Mouse (Mus musculus): ENCODE results near the gene Sult2a3.
"Not testable (repeated sequence)": the region's sequence is repeated elsewhere in the genome, so short reads cannot be mapped to it uniquely, and the experiment has no call there.

Sult2a3 gene

DNA sequence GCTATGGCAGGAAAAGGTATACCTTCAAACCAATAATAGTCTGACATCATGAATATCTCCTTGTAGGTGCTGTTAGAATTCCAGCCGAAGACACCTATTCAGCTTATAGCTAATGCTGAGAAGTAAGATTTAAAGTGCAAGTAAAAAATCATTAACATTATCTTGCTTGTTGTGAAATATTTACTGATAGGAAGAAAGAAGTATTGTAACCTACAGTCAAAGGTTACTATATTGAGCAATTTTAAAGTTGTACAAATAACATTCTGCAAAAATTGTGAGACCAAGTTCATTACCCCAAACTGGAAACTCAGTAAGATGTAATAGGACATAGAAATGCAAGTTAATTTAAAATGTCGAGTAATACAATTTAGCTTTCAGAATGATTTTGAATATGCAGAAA, at the start of gene Sult2a3:
Gene Sult2a3, minus strand, starts transcription at position 101 of the 400 bp plus-strand sequence.
- no peak for DNase-seq (ENCODE audit: low spot score)

DNA sequence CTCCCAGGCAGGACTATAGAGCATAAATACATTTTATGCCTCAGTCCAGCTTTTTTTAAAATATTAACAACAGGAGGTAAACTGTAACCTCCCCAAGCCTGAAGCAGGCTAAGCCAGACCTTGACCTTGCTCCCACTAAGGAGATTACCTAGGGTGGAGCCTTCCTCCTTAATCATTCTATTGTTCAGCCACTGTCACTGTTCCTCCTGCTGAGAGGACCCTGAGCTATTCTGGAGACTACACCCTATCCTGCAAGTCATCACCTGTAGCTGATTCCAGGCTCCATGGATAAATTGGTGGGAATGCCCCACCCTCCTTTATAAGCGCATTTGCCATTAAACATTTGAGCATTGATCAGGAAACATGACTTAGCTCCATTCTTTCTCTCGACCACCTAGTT, 2.4 kb downstream of the Sult2a3 start:
- no peak for DNase-seq (ENCODE audit: low spot score)

DNA sequence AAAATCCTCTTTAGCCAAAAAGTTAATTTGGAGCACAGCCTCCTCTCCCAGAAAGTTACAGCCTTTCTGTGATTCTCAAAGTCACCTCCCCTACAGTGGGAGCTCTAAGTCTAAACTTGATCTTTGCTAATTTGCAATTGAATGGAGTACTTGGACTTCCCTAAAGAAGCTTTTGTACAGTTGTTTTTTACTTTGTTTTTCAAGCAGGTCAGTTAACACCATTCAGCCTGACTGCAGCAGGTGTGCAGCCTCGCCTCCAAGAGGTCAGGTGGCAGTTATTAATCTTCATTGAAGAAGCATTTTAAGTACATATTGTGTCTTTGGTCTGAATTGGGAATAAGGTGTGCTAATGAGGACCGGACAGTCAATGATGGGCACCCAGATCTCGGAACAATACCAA, 3.0 kb downstream of the Sult2a3 start:
- not testable (repeated sequence) for DNase-seq (ENCODE audit: low spot score)

DNA sequence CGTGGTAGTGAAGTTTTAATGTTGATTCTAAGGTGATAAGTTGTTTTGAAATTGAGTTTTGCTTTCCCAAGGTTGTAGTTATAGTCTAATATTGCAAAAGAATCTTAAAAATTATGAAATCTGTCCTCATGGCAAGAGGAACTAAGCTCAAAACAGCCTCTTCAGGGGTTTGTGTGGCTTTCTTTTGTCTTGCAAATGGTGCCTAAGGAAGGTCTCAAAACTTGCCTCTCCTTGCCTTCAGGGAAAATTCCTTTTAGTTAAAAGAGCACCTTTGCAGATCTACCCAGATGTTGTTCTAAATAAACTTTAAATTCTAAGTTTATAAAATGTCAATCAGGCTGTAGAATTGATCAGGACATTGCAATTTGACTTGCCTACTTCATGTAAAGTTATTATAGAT, 6.1 kb downstream of the Sult2a3 start:
- no peak for DNase-seq (ENCODE audit: low spot score)

DNA sequence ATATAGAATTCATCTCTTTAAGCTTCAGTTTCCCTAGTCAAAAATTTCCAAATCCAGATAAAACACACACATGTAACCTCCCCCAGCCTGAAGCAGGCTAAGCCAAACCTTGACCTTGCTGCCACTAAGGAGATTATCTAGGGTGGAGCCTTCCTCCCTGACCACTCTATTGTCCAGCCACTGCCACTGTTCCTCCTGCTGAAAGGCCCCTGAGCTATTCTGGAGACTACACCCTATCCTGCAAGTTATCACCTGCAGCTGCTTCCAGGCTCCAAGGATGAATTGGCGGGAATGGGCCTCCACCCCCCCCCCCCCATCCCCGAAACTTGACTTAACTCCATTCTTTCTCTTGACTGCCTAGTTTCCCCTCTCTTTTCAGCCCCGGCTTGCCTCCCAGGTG, 8.4 kb downstream of the Sult2a3 start:
- DNase-seq (ENCODE audit: low spot score): not testable (repeated sequence)

DNA sequence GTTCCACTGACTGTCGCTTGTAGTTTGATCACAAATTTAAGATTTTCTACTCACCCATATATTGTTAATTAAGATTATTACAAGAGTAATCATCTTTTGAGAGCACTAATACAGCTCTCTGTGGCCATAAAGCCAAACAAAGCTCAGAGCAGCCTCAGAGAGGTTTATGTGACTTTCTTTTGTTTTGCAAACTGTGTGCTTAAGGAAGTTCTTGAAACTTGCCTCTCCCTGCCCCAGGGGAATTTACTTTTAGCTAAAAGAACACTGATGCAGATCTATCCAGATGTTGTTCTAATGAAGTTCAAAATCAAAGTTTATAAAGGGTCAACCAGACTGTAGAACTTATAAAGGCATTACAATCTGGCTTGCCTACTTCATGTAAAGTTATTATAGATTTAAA, 75.0 kb downstream of the Sult2a3 start:
- not testable (repeated sequence) for DNase-seq (ENCODE audit: low spot score)

DNA sequence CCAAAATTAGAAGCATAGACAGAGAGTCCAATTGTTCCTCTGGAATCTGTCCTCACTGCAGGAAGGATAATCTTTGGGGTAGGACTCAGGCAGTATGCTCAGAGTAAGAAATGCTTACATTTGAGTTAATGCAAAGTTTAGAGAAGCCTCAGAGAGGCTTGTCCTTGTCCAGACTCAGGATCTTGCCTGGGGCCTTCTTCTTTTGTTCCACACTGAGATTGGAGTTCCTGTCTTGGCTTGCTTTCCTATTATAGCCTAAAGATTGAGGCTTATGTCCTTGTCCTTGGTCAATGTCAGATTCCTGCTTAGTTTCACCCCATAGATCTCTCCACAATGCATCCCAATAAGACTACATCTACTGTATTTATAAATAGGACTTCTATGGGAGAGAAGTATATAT, 92.0 kb downstream of the Sult2a3 start:
- DNase-seq (ENCODE audit: low spot score): not testable (repeated sequence)
